Mouse (Mus musculus) cortical plate, adult 2 months (tissue): Measurements from ENCODE around the gene Galnt6.

Experiments
- CTCF ChIP-seq: fragments of 200-500 bp; IDR thresholded peaks from 2 replicates; pipeline ENCODE4 v1.5.1; 2011; ENCODE audit warnings: mild to moderate bottlenecking, control low read depth, low read length; ENCODE audit not compliant: insufficient read depth; ENCODE audit errors: extremely low read depth
- POLR2A ChIP-seq: fragments of 200-500 bp; IDR thresholded peaks from 2 replicates; pipeline ENCODE4 v1.6.1; 2011; ENCODE audit warnings: mild to moderate bottlenecking, low read length, control low read depth; ENCODE audit not compliant: insufficient read depth; ENCODE audit errors: extremely low read depth

DNA sequence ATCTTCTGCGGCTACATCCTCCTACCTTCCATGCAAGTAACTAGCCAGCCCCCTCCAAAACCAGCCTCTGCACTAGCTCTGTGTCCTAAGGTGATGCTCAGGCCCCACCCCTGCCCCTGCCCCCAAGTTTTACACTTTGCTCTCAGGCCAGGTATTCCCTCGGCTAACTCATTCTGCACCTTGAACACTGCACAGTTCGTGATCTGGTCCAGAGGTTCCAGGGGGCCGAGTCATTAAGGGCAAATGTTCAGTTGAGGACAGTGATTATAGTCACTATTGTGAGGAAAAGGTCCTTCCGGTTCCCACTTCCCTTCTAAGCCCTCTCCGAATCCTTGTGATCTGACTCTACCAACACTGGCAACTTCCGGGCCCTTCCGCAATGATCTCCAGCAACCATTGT lies 14.7 kb downstream of the Galnt6 start:
- TF ChIP-seq CTCF, result no peak
- no peak for TF ChIP-seq POLR2A
